Mouse (Mus musculus) G1E-ER4 (cell line): ENCODE results near the gene Asap3. TPM values are rescaled to one million over a fixed set of nuclear protein-coding genes. Genes with fewer than 3 reads are reported as not detected.
A peak's percentile ranks its signal among the peaks of the same experiment; 100 is the strongest.

ENCODE experiments used
- GATA1 ChIP-seq: IDR thresholded peaks from one replicate; pipeline ENCODE4 v1.8.0; 2012; ENCODE audit warnings: low read length, inconsistent platforms
- polyA plus RNA-seq: library from polyadenylated mRNA; stranded (reverse); fragments of >175 nt; gene quantifications from 2 replicates; pipeline ENCODE4 v1.2.3, GENCODE M21; 2012

Asap3 gene
- polyA plus RNA-seq, 1 experiment = 0.08 TPM

DNA sequence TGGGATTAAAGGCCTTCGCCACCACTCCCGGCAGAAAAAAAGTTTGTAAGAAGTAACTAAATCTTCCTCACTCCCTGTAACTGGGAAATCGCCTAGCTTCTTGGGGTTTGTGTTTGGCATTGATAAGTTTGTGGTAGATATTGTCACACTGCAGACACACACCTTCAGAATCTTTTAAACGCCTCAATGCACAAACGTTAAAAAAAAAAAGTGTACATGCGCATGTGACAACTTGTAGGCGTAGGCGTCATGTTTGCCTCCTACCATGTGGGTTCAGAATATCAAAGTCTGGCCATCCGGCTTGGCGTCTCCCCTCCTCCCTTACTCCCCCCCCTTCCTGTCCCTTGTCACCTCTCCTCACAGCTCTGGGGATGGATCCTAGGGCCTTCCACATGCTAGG, 50.5 kb downstream of the Asap3 start:
- TF ChIP-seq GATA1 = peak; percentile 89

DNA sequence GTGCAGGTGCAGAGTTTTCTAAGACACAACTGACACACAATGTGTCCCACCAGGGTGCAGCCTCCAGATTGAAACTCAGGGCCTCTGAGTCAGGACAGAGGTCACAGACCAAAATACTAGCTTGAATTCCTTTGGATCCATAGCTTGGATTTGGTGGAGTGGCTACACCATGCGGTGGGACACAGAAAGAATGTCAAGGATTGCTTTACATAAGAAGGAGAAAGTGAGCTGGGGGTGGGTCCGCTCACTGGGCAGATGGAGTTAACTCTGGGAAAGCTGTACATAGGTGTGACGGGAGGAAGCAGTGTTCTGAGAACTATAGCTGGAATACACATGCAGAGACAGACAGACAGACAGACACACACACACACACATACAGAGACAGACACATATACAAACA, 53.8 kb downstream of the Asap3 start:
- no peak for TF ChIP-seq GATA1

DNA sequence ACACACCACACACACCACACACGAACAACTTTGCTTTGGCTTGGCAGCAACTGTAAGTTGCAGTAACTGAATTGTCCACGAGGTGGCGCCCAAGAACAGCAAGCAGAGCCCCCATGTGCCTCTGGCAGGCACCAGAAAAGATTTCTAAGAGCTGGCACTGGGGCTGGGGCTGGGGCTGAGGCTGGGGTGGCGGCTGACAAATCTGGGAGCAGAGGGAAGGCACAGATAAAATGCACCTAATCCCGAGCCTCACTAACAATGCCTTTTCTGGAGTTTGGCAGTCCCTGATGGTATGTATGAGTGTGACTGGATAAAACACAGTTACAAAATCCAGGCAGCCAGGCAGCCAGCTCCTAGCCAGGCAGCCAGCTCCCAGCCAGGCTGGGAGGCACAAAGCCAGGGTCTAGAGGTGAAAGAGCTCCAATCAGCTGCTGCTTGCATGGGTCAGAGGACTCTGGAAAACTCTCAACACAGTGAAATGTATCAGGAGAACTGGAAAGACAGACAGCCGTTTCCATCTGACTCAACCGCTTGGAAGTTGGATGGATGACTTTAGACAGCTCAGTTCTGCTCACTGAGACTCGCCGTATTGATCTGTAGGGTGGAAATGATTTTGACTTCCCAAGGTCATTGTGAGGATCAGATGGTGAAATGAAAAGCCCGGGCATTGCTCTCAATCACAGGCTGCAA, 54.5 kb downstream of the Asap3 start:
- no peak for TF ChIP-seq GATA1

DNA sequence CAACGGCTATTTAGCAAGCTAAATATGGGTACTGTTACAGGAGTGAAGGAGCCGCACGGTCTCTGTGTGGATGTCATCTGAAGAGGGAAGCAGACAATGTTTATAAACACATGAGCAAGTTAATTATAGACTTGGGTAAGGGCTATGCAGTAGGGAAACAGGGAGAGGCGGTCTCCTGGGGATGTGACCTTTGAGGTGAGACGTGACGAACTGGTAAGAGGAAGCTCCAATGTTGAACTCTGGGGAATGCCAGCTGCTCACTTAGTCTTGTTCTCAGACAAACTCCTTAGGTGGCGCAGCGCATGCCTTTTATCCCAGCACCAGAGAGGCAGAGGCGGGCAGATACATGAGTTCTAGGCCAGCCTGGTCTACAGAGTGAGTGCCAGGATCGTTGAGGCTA, 55.7 kb downstream of the Asap3 start:
- no peak for TF ChIP-seq GATA1

GRCm38 (mm10) chr4:136263555-136263954, 57.4 kb downstream of the Asap3 start:
- no peak for TF ChIP-seq GATA1

DNA sequence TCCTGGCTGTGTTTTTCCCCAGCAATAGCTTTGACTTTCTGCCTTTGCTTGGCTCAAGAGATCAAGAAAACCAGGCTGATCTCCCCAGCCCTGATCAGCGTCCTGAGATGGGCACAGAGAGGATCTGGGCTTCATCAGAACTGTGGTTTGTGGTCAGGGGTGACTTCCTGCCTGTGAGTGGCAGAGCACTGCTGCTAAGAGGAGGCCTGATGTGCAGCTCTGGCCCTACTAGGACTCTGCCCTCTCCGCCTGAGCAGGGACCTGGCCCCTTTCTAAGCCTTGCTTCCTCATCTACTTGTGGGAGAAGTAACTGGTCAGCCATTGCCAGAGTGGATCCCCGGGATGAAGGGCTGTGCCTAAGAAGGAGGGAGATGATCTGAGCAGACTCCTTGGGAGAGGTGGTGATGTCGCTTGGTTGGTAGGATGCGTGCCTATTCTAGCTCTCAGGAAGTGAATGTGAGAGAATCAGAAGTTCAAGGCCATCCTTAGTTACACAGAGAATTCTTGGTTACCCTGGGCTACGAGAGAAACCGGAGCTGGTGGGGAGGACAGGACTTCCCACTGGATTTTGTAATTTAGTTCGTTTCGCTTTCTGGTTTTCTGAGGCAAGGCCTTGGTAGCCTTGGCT, 60.7 kb downstream of the Asap3 start:
- TF ChIP-seq GATA1 = peak; percentile 47

- TF ChIP-seq GATA1 = no peak
Measured at GRCm38 (mm10) chr4:136268912-136269311, 62.7 kb downstream of the Asap3 start.

- TF ChIP-seq GATA1 = no peak
Measured at GRCm38 (mm10) chr4:136270648-136271047, 64.5 kb downstream of the Asap3 start.

- no peak for TF ChIP-seq GATA1
Measured at GRCm38 (mm10) chr4:136281097-136281496, 74.9 kb downstream of the Asap3 start.

DNA sequence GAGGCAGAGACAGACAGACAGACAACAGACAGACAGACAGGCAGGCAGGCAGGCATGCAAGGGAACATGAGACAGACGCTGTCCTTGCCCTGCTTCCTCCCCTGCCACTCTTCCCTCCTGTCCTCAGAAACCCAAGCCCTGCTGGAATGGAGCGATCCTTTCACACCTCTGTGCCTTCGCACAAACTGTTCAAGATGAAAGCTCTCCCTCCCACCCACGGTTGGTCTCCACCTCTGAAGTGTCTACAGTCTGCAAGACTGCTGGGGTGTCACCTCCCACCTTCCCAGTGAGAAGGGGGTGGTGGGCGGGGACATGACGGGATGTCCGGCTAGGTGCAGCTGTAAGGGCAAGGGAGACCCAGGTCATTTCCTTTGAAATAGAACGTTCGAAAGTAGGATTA, 75.4 kb downstream of the Asap3 start:
- TF ChIP-seq GATA1 = no peak

DNA sequence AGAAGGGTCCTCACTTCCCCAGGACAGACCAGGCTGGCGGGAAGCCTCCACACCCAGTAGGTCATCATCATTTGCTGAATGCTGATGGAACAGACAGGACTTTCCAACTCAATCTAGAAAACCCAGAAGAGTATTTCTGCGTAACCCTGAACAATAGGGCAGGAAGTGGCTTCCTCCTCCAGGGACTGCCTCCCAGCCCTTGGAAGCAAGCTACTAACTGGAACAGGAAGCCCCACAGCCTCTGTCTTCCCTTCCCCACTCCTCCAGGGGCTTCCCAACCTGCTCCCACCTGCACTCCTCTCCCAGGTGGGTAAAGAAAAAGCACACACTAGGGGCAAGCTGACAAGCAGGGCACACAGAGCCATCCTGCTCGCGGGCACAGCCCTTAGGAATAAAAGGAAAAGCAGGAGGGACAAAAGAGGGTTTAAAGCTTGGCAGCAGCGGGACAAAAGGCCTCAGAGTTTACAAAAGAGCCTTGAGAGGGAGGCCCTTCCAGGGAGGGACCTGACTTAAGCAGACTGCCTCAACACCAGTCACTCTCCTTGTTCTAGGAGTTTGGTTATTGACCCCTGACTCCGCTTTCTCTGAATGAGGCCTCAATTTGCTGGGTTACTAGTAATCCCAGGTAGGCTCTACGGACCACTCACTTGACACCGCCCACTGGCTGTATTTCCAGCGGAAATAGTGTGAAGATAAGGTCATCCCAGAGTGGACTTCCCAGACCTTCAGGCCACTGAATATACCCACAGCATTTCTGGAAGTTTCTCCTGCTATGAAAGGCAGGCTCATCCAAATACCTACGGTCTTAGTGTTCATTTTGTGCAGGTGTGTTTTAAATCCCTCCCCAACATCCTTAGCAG, 76.7 kb downstream of the Asap3 start:
- TF ChIP-seq GATA1 = no peak

- no peak for TF ChIP-seq GATA1
Measured at GRCm38 (mm10) chr4:136283783-136284182, 77.6 kb downstream of the Asap3 start.

GRCm38 (mm10) chr4:136284455-136284854, 78.3 kb downstream of the Asap3 start, which contains the start of gene Zfp46:
Gene Zfp46 (plus strand): TSS chr4:136284683.
- TF ChIP-seq GATA1 = no peak

GRCm38 (mm10) chr4:136284891-136285290, 78.7 kb downstream of the Asap3 start:
- TF ChIP-seq GATA1 = no peak

GRCm38 (mm10) chr4:136285348-136285810, 79.2 kb downstream of the Asap3 start:
- no peak for TF ChIP-seq GATA1

- no peak for TF ChIP-seq GATA1
Measured at GRCm38 (mm10) chr4:136285811-136286371, 79.7 kb downstream of the Asap3 start.
